Mouse (Mus musculus) right cerebral cortex, postnatal 14 days (tissue): ENCODE measurements around the gene Mgp.

ENCODE experiments used
- DNase-seq: peaks from one replicate; pipeline ENCODE4 v3.0.0; 2022

Gene Mgp

GRCm38 (mm10) chr6:136848971-136849370 lies 26.7 kb downstream of the Mgp start:
- DNase-seq, result no peak

- no peak for DNase-seq
Observed at GRCm38 (mm10) chr6:136848399-136848798, 27.2 kb downstream of the Mgp start.

- peak; percentile 48 for DNase-seq
Observed at GRCm38 (mm10) chr6:136847790-136848189, 27.8 kb downstream of the Mgp start.

GRCm38 (mm10) chr6:136847267-136847666 lies 28.4 kb downstream of the Mgp start:
- no peak for DNase-seq

- no peak for DNase-seq
Observed at GRCm38 (mm10) chr6:136845706-136846480, 29.7 kb downstream of the Mgp start.

- DNase-seq, result no peak
Observed at GRCm38 (mm10) chr6:136844903-136845302, 30.7 kb downstream of the Mgp start.

- DNase-seq, result no peak
Observed at GRCm38 (mm10) chr6:136837323-136837722, 38.3 kb downstream of the Mgp start.

- DNase-seq, result no peak
Observed at GRCm38 (mm10) chr6:136835352-136835751, 40.3 kb downstream of the Mgp start, which contains the start of gene Smco3. Gene Smco3, minus strand, starts transcription at chr6:136835452.

- no peak for DNase-seq
Observed at GRCm38 (mm10) chr6:136831712-136832111, 43.9 kb downstream of the Mgp start.

- no peak for DNase-seq
Observed at GRCm38 (mm10) chr6:136828681-136829080, 46.9 kb downstream of the Mgp start.

- DNase-seq, result peak; percentile 94
Observed at GRCm38 (mm10) chr6:136827881-136828561, 47.6 kb downstream of the Mgp start, which contains the start of gene Wbp11. Gene Wbp11, minus strand, starts transcription at chr6:136828233.

GRCm38 (mm10) chr6:136827516-136827880 lies 48.1 kb downstream of the Mgp start, which contains the start of gene BC049715:
Gene BC049715, plus strand, starts transcription at chr6:136827626.
- DNase-seq, result no peak

- DNase-seq, result no peak
Observed at GRCm38 (mm10) chr6:136827116-136827515, 48.5 kb downstream of the Mgp start.

GRCm38 (mm10) chr6:136824987-136825386 lies 50.6 kb downstream of the Mgp start:
- no peak for DNase-seq
